Mouse (Mus musculus) limb, embryonic 13.5 days (tissue): ENCODE results near the gene Hhat. TPM values are rescaled to one million over a fixed set of nuclear protein-coding genes. Genes with fewer than 3 reads are reported as not detected.

ENCODE experiments used
- ATAC-seq: fragments of 200-750 bp; cut with Nextera tagmentation; 2 replicates; pipeline ENCODE4 v1.8.0; 2017; ENCODE audit warnings: low read depth, moderate number of reproducible peaks, moderate TSS enrichment; ENCODE audit not compliant: low FRiP score
- H3K27ac ChIP-seq: fragments of 300-500 bp; sonication (generic); 2 replicates; pipeline ENCODE4 v1.5.1; 2015; ENCODE audit warnings: inconsistent platforms, mild to moderate bottlenecking, moderate library complexity
- H3K27me3 ChIP-seq: fragments of 300-500 bp; sonication (generic); 2 replicates; pipeline ENCODE4 v1.6.1; 2015; ENCODE audit warnings: mild to moderate bottlenecking, inconsistent platforms
- H3K36me3 ChIP-seq: fragments of 300-500 bp; sonication (generic); 2 replicates; pipeline ENCODE4 v1.6.1; 2015; ENCODE audit warnings: inconsistent platforms, mild to moderate bottlenecking, moderate library complexity
- H3K4me1 ChIP-seq: fragments of 300-500 bp; sonication (generic); 2 replicates; pipeline ENCODE4 v1.6.1; 2015; ENCODE audit warnings: inconsistent platforms
- H3K4me2 ChIP-seq: fragments of 300-500 bp; sonication (generic); replicated peaks from 2 replicates; pipeline ENCODE4 v1.6.1; 2015; ENCODE audit warnings: inconsistent platforms, mild to moderate bottlenecking, moderate library complexity
- H3K4me3 ChIP-seq: fragments of 300-500 bp; sonication (generic); 2 replicates; pipeline ENCODE4 v1.5.1; 2015; ENCODE audit warnings: moderate library complexity, mild to moderate bottlenecking, inconsistent platforms
- H3K9ac ChIP-seq: fragments of 300-500 bp; sonication (generic); 2 replicates; pipeline ENCODE4 v1.6.1; 2015; ENCODE audit warnings: mild to moderate bottlenecking, inconsistent platforms
- H3K9me3 ChIP-seq: fragments of 300-500 bp; sonication (generic); 2 replicates; pipeline ENCODE4 v1.6.1; 2016; ENCODE audit warnings: inconsistent platforms
- WGBS: fragments of 180-500 bp; shearing (Covaris S2); methylation state at CpG from one replicate; pipeline ENCODE4 v1.1.7; 2015; 5-methylcytosine and 5-hydroxymethylcytosine counted together
- polyA plus RNA-seq: library from polyadenylated mRNA; unstranded; fragments of >200 nt; fragmentation: Nextera tagmentation; extraction: Ambion mirVana; gene quantifications from 2 replicates; pipeline ENCODE4 v1.2.1, GENCODE M21; 2015

Hhat gene
- polyA plus RNA-seq, 1 experiment from 2014 or later, result 10.6 TPM

DNA sequence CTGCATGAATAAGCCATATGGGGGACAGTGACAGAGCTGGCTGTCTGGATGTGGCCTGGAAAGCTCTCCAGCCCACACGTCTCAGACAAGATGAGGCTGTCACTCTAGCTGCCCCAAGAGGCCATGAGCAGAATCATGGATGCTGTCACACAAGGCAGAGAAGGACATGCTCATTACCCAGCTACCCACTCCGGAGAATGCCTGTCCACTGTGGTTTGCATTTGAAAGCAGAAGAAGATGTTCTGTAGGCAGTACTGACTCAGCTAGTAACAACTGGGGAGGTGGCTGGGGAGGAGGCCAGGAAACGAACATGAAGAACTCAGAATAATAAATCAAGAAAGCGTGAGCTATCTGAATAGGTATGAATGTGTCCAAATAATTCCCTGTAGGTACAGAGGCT lies 215.5 kb downstream of the Hhat start:
- no peak for ATAC-seq
- Histone ChIP-seq H3K27me3 (no peaks in the 10 kb centered on the region), H3K9ac (no peak overlapping the region), H3K4me2 (no peak overlapping the region), H3K27ac (no peak overlapping the region), H3K9me3 (no peaks in the 10 kb centered on the region), H3K36me3 (no peaks in the 10 kb centered on the region), H3K4me1 (no peaks in the 10 kb centered on the region), H3K4me3 (no peak overlapping the region)
- WGBS, result 79% methylated on average over 4 of the region's 4 CpGs

- Histone ChIP-seq H3K36me3 (no peaks in the 10 kb centered on the region), H3K9me3 (no peaks in the 10 kb centered on the region), H3K27me3 (no peaks in the 10 kb centered on the region), H3K9ac (no peak overlapping the region), H3K27ac (no peak overlapping the region), H3K4me2 (no peak overlapping the region), H3K4me1 (no peaks in the 10 kb centered on the region), H3K4me3 (no peak overlapping the region)
- WGBS, result 84% methylated on average over 3 of the region's 3 CpGs
- no peak for ATAC-seq
Measured at GRCm38 (mm10) chr1:192550561-192550960, 220.5 kb downstream of the Hhat start.

GRCm38 (mm10) chr1:192546843-192547242 lies 224.2 kb downstream of the Hhat start:
- Histone ChIP-seq H3K4me1 (no peaks in the 10 kb centered on the region), H3K27me3 (no peaks in the 10 kb centered on the region), H3K4me3 (no peak overlapping the region), H3K9ac (no peak overlapping the region), H3K9me3 (no peaks in the 10 kb centered on the region), H3K27ac (no peak overlapping the region), H3K36me3 (no peaks in the 10 kb centered on the region), H3K4me2 (no peak overlapping the region)
- 23% methylated on average over 1 of the region's 1 CpGs for WGBS
- no peak for ATAC-seq

GRCm38 (mm10) chr1:192544901-192545300 lies 226.1 kb downstream of the Hhat start:
- no peak overlapping the region for H3K4me3 ChIP-seq
- no peak overlapping the region for H3K4me2 ChIP-seq
- 73% methylated on average over 7 of the region's 7 CpGs for WGBS
- no peak overlapping the region for H3K9ac ChIP-seq
- no peaks in the 10 kb centered on the region for H3K4me1 ChIP-seq
- H3K36me3 ChIP-seq, result no peaks in the 10 kb centered on the region
- H3K27ac ChIP-seq, result no peak overlapping the region
- H3K9me3 ChIP-seq, result no peaks in the 10 kb centered on the region
- ATAC-seq, result no peak
- no peaks in the 10 kb centered on the region for H3K27me3 ChIP-seq

GRCm38 (mm10) chr1:192544091-192544490 lies 226.9 kb downstream of the Hhat start:
- Histone ChIP-seq H3K4me2 (no peak overlapping the region), H3K27me3 (no peaks in the 10 kb centered on the region), H3K36me3 (no peaks in the 10 kb centered on the region), H3K9me3 (no peaks in the 10 kb centered on the region), H3K9ac (no peak overlapping the region), H3K4me3 (no peak overlapping the region), H3K27ac (no peak overlapping the region), H3K4me1 (no peaks in the 10 kb centered on the region)
- ATAC-seq, result peak; percentile 48; the same call in 1 of the 2 replicates
- 77% methylated on average over 9 of the region's 9 CpGs for WGBS

GRCm38 (mm10) chr1:192543686-192544085 lies 227.3 kb downstream of the Hhat start:
- Histone ChIP-seq H3K27ac (no peak overlapping the region), H3K4me2 (no peak overlapping the region), H3K9me3 (no peaks in the 10 kb centered on the region), H3K27me3 (no peaks in the 10 kb centered on the region), H3K36me3 (no peaks in the 10 kb centered on the region), H3K9ac (no peak overlapping the region), H3K4me1 (no peaks in the 10 kb centered on the region), H3K4me3 (no peak overlapping the region)
- ATAC-seq, result no peak
- 83% methylated on average over 4 of the region's 4 CpGs for WGBS

- no peaks in the 10 kb centered on the region for H3K4me1 ChIP-seq
- H3K9me3 ChIP-seq, result no peaks in the 10 kb centered on the region
- H3K4me3 ChIP-seq, result no peak overlapping the region
- no peaks in the 10 kb centered on the region for H3K27me3 ChIP-seq
- 71% methylated on average over 2 of the region's 2 CpGs for WGBS
- no peak overlapping the region for H3K4me2 ChIP-seq
- no peak overlapping the region for H3K9ac ChIP-seq
- no peak for ATAC-seq
- H3K36me3 ChIP-seq, result no peaks in the 10 kb centered on the region
- H3K27ac ChIP-seq, result no peak overlapping the region
Measured at GRCm38 (mm10) chr1:192542093-192542492, 228.9 kb downstream of the Hhat start.

- Histone ChIP-seq H3K4me1 (no peaks in the 10 kb centered on the region), H3K4me2 (no peak overlapping the region), H3K36me3 (no peaks in the 10 kb centered on the region), H3K9me3 (no peaks in the 10 kb centered on the region), H3K27ac (no peak overlapping the region), H3K9ac (no peak overlapping the region), H3K27me3 (no peaks in the 10 kb centered on the region), H3K4me3 (no peak overlapping the region)
- ATAC-seq, result no peak
- WGBS, result 51% methylated on average over 7 of the region's 7 CpGs
Measured at GRCm38 (mm10) chr1:192537169-192537568, 233.9 kb downstream of the Hhat start.

GRCm38 (mm10) chr1:192536440-192536839 lies 234.6 kb downstream of the Hhat start:
- Histone ChIP-seq H3K4me2 (no peak overlapping the region), H3K36me3 (no peaks in the 10 kb centered on the region), H3K4me1 (no peaks in the 10 kb centered on the region), H3K9me3 (no peaks in the 10 kb centered on the region), H3K9ac (no peak overlapping the region), H3K27ac (no peak overlapping the region), H3K4me3 (no peak overlapping the region), H3K27me3 (no peaks in the 10 kb centered on the region)
- no peak for ATAC-seq
- WGBS, result 59% methylated on average over 1 of the region's 1 CpGs

DNA sequence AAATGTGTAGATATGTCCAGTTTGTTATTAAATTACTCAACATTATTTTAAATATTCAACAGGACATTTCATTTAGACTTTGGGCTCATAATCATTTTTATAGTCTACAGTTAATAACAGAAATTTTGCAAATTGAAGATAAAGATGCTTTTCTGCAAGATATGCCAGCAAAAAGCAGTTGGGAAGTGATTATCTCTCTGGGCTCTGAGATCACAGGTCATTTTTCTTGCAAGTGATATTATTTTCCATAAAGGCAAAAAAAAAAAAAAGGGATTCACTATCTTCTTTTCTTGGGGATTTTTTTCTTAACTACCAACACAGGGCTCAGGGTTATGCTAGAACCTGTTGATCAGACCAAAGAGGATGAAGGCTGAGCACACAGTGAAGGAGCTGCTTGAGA lies 238.0 kb downstream of the Hhat start:
- no peak for ATAC-seq
- Histone ChIP-seq H3K4me1 (no peaks in the 10 kb centered on the region), H3K36me3 (no peaks in the 10 kb centered on the region), H3K9ac (no peak overlapping the region), H3K27me3 (no peaks in the 10 kb centered on the region), H3K4me2 (no peak overlapping the region), H3K27ac (no peak overlapping the region), H3K4me3 (no peak overlapping the region), H3K9me3 (no peaks in the 10 kb centered on the region)

- Histone ChIP-seq H3K4me1 (peaks cover 3% of the 10 kb centered on the region; the same call in 1 of the 2 replicates), H3K9me3 (no peaks in the 10 kb centered on the region), H3K36me3 (no peaks in the 10 kb centered on the region), H3K4me2 (no peak overlapping the region), H3K27ac (no peak overlapping the region), H3K4me3 (no peak overlapping the region), H3K9ac (no peak overlapping the region), H3K27me3 (no peaks in the 10 kb centered on the region)
- no peak for ATAC-seq
- WGBS, result 58% methylated on average over 2 of the region's 2 CpGs
Measured at GRCm38 (mm10) chr1:192532212-192532611, 238.8 kb downstream of the Hhat start.

DNA sequence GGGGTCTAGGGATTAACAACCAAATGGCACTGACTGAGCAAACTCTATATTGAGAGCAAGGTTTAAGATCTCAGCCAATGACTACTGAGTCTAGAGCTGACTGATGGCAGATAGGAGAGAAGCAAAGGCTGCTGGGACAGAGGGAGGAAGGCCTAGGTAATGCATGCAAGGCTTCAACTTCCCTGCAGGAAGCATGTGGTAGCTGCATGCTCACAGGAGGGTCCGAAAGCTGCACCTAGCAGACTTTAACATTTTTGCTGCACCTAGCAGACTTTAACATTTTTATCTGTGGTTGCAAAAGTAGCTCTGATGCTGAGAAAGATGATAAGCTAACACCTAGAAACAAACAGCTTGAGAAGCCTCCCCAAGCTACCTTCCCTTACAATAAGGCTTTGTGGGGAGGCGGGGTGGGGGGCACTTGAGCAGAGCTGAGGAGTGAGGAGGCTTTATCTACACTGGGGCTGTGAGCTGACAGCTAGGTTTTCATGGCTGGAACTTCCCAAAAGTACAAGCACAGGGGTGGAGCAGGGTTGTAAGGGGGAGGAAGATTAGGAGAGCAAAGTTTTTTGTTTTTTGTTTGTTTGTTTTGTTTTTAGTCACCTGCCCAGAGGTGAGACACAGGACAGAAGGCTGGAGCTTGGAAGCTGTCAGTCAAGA lies 239.4 kb downstream of the Hhat start:
- no peak for ATAC-seq
- H3K27ac ChIP-seq, result no peak overlapping the region
- no peak overlapping the region for H3K9ac ChIP-seq
- H3K36me3 ChIP-seq, result no peaks in the 10 kb centered on the region
- H3K9me3 ChIP-seq, result no peaks in the 10 kb centered on the region
- no peak overlapping the region for H3K4me2 ChIP-seq
- H3K4me3 ChIP-seq, result no peak overlapping the region
- WGBS, result 75% methylated on average over 2 of the region's 2 CpGs
- H3K27me3 ChIP-seq, result no peaks in the 10 kb centered on the region
- peaks cover 6% of the 10 kb centered on the region; the same call in 1 of the 2 replicates for H3K4me1 ChIP-seq

- Histone ChIP-seq H3K9me3 (no peaks in the 10 kb centered on the region), H3K4me1 (peaks cover 15% of the 10 kb centered on the region), H3K9ac (no peak overlapping the region), H3K4me2 (no peak overlapping the region), H3K36me3 (no peaks in the 10 kb centered on the region), H3K27ac (no peak overlapping the region), H3K4me3 (no peak overlapping the region), H3K27me3 (no peaks in the 10 kb centered on the region)
- ATAC-seq, result no peak
- 71% methylated on average over 14 of the region's 14 CpGs for WGBS
Measured at GRCm38 (mm10) chr1:192525711-192526350, 245.2 kb downstream of the Hhat start.
